Comparison of ENCODE assay signal across 11 mouse cellular contexts in the genomic region with DNA sequence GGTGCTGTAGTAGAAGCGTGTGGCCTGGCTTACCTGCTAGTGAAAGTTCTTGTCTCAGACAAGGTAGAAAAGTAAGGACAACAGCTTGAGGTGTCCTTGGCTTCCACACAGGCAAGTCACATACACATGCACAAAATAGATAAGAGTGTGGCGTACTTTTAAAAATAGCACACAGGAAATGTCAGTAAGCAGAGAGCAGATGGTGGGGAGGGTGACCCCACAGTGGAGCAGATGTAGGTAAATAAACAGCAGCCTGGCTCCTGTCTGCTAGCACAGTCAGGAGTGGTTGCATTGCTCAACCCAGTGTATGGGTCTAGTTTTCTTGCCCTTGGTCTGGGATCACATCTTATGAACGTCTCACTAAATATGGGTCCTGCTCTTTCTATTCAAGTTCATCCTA. TPM values are rescaled to one million over a fixed set of nuclear protein-coding genes. Genes with fewer than 3 reads are reported as not detected.
DNase-seq lines count a peak whose midpoint lies in the region; ATAC-seq and TF ChIP-seq lines count a peak whose summit lies in the region.
"Had no signal": no experiment of that assay in that cellular context is flagged by ENCODE, and none has a peak within 500 bp of the region (broad histone marks: within the 10 kb centered on the region; RNA-seq: fewer than 3 reads in every experiment).

No protein-coding gene starts in this region.

- intact Hi-C loops in gastrocnemius, adult 2 months (cut with DNase I) = loop anchor here (5.0 kb wide), 1 partner anchor 88 kb away; a partner anchor contains a TSS
- intact Hi-C loops in gastrocnemius, postnatal 14 days (cut with DNase I; ENCODE audit: low total_unique reads) = no loop called here

- peak overlapping the region; percentile 43 for H3K4me3 ChIP-seq in gastrocnemius, adult 2 months
- H3K4me3 ChIP-seq in heart, embryonic 11.5 days (ENCODE audit: low read depth, low read length) = no peak overlapping the region
- no peak overlapping the region for H3K4me3 ChIP-seq in liver, embryonic 15.5 days (replicated peaks)
- H3K4me3 ChIP-seq: forebrain, embryonic 13.5 days; hindbrain, embryonic 15.5 days; midbrain, embryonic 15.5 days had no signal

- no peak; the same call in 1 of the 2 replicates for ATAC-seq in heart, embryonic 11.5 days (replicated peaks; ENCODE audit: insufficient number of reproducible peaks, low FRiP score, low TSS enrichment)
- ATAC-seq in liver, embryonic 15.5 days (ENCODE audit: insufficient read depth) = peak; percentile 53
- no peak for ATAC-seq in inflammation-experienced regulatory T-cells, adult 6 months
- ATAC-seq: forebrain, embryonic 13.5 days; midbrain, embryonic 15.5 days had no signal

- H3K9me3 ChIP-seq in heart, embryonic 11.5 days (replicated peaks; ENCODE audit: control insufficient read depth, low read length) = no peaks in the 10 kb centered on the region
- H3K9me3 ChIP-seq in liver, embryonic 15.5 days (replicated peaks) = no peaks in the 10 kb centered on the region
- H3K9me3 ChIP-seq: forebrain, embryonic 13.5 days; hindbrain, embryonic 15.5 days; midbrain, embryonic 15.5 days had no signal

- no peak for TF ChIP-seq CTCF in gastrocnemius, adult 2 months (IDR thresholded peaks at IDR 0.05)

- H3K9ac ChIP-seq in heart, embryonic 11.5 days (ENCODE audit: low read depth, low read length) = 0 out of 2 replicates have a peak overlapping the region, but pooled peaks have one; percentile 24
- H3K9ac ChIP-seq in liver, embryonic 15.5 days = no peak overlapping the region
- H3K9ac ChIP-seq: forebrain, embryonic 13.5 days; hindbrain, embryonic 15.5 days; midbrain, embryonic 15.5 days had no signal

- H3K27me3 ChIP-seq in heart, embryonic 11.5 days (ENCODE audit: control insufficient read depth, insufficient read depth, low read length) = no peaks in the 10 kb centered on the region
- no peaks in the 10 kb centered on the region for H3K27me3 ChIP-seq in liver, embryonic 15.5 days
- H3K27me3 ChIP-seq: forebrain, embryonic 13.5 days; hindbrain, embryonic 15.5 days; midbrain, embryonic 15.5 days had no signal

- peak; percentile 47 for DNase-seq in gastrocnemius, adult 2 months
- DNase-seq in gastrocnemius, postnatal 14 days = no peak
- DNase-seq in A20 (ENCODE audit: low read depth, low spot score) = peak; percentile 35
- DNase-seq in cerebellum, adult 11 months = no peak
- no peak for DNase-seq in testis, postnatal 14 days (ENCODE audit: low spot score)

- peak overlapping the region; percentile 92 for H3K27ac ChIP-seq in gastrocnemius, adult 2 months
- peak overlapping the region; percentile 58 for H3K27ac ChIP-seq in heart, embryonic 11.5 days (ENCODE audit: low read depth, low read length)
- H3K27ac ChIP-seq in liver, embryonic 15.5 days (replicated peaks) = peak overlapping the region; percentile 38
- H3K27ac ChIP-seq: forebrain, embryonic 13.5 days; hindbrain, embryonic 15.5 days; midbrain, embryonic 15.5 days had no signal

- H3K36me3 ChIP-seq in heart, embryonic 11.5 days (ENCODE audit: control insufficient read depth, insufficient read depth, low read length) = peaks cover 40% of the 10 kb centered on the region
- peaks cover 81% of the 10 kb centered on the region for H3K36me3 ChIP-seq in liver, embryonic 15.5 days (replicated peaks)

- peaks cover 17% of the 10 kb centered on the region; the same call in 1 of the 2 replicates for H3K4me1 ChIP-seq in heart, embryonic 11.5 days (ENCODE audit: control insufficient read depth, insufficient read depth, low read length)
- peaks cover 33% of the 10 kb centered on the region for H3K4me1 ChIP-seq in liver, embryonic 15.5 days (replicated peaks)

- H3K4me2 ChIP-seq in heart, embryonic 11.5 days = no peak overlapping the region
- 0 out of 2 replicates have a peak overlapping the region, but pooled peaks have one; percentile 3 for H3K4me2 ChIP-seq in liver, embryonic 15.5 days
- H3K4me2 ChIP-seq: forebrain, embryonic 13.5 days; hindbrain, embryonic 15.5 days; midbrain, embryonic 15.5 days had no signal

- WGBS in heart, embryonic 11.5 days (ENCODE audit: insufficient replicate concordance) = 51% methylated on average over 3 of the region's 3 CpGs
- 18% methylated on average over 3 of the region's 3 CpGs for WGBS in liver, embryonic 15.5 days (ENCODE audit: insufficient replicate concordance)

RNA-seq across cellular contexts. Expression of a gene that starts 17.8 kb away (rescaled TPM):
- total RNA-seq in gastrocnemius, adult 2 months (2021) = 10 to 100 TPM; 18.4 to 18.9 TPM
- total RNA-seq in gastrocnemius, postnatal 14 days (2021) = 10 to 100 TPM; 11.6 to 15.7 TPM
- polyA plus RNA-seq in heart, embryonic 11.5 days (2014; fragmentation: Nextera tagmentation; extraction: Ambion mirVana) = 12.3 and 13.8 TPM in 2 replicates
- 8.1 and 8.3 TPM in 2 replicates for polyA plus RNA-seq in liver, embryonic 15.5 days (2015; fragmentation: Nextera tagmentation; extraction: Ambion mirVana)
- 10 to 100 TPM in 2 of 3 experiments, 1 to 10 TPM in 1; 9.6 to 16.5 (median 12.2) TPM for polyA plus RNA-seq in inflammation-experienced regulatory T-cells, adult 6 months (2017; shearing (Covaris generic))

RNA-seq across cellular contexts. Expression of a gene that starts 18.0 kb away (rescaled TPM):
- 10 to 100 TPM; 40.0 to 40.9 TPM for total RNA-seq in gastrocnemius, adult 2 months (2021)
- 10 to 100 TPM; 15.3 to 15.6 TPM for total RNA-seq in gastrocnemius, postnatal 14 days (2021)
- 58.9 and 68.6 TPM in 2 replicates for polyA plus RNA-seq in heart, embryonic 11.5 days (2014; fragmentation: Nextera tagmentation; extraction: Ambion mirVana)
- polyA plus RNA-seq in liver, embryonic 15.5 days (2015; fragmentation: Nextera tagmentation; extraction: Ambion mirVana) = 35.3 and 38.2 TPM in 2 replicates
- 100 to 1,000 TPM; 145 to 194 (median 193) TPM for polyA plus RNA-seq in inflammation-experienced regulatory T-cells, adult 6 months (2017; shearing (Covaris generic))

RNA-seq across cellular contexts. Expression of a gene that starts 27.5 kb away (rescaled TPM):
- total RNA-seq in gastrocnemius, adult 2 months (2021) = 1 to 10 TPM; 1.1 to 1.2 TPM
- total RNA-seq in gastrocnemius, postnatal 14 days (2021) = 1 to 10 TPM; 3.2 to 3.5 TPM
- polyA plus RNA-seq in heart, embryonic 11.5 days (2014; fragmentation: Nextera tagmentation; extraction: Ambion mirVana) = 21.1 and 23.1 TPM in 2 replicates
- polyA plus RNA-seq in liver, embryonic 15.5 days (2015; fragmentation: Nextera tagmentation; extraction: Ambion mirVana) = 1.6 and 1.9 TPM in 2 replicates
- polyA plus RNA-seq in inflammation-experienced regulatory T-cells, adult 6 months (2017; shearing (Covaris generic)) = not detected

Comparison
In these comparisons a context has a peak if more than half of its experiments do, and no peak if none do; other contexts are left out.
1. DNase-seq: peak in gastrocnemius, adult 2 months (single experiment) and A20 (single experiment); none in gastrocnemius, postnatal 14 days (single experiment), cerebellum, adult 11 months (single experiment) and testis, postnatal 14 days (single experiment).
2. H3K27ac ChIP-seq: peak in every context shown above with its lines; median percentile 92 in gastrocnemius, adult 2 months; 58 in heart, embryonic 11.5 days; 38 in liver, embryonic 15.5 days.